Mouse (Mus musculus): Measurements from ENCODE around the gene Napsa. TPM values are rescaled to one million over a fixed set of nuclear protein-coding genes. Genes with fewer than 3 reads are reported as not detected.
A peak's percentile ranks its signal among the peaks of the same experiment; 100 is the strongest.

Gene Napsa
- polyA plus RNA-seq, 1 experiment: 5.3 TPM

- no peak for DNase-seq (ENCODE audit: low spot score)
Measured at GRCm38 (mm10) chr7:44538756-44539624, 33.2 kb upstream of the Napsa start.

DNA sequence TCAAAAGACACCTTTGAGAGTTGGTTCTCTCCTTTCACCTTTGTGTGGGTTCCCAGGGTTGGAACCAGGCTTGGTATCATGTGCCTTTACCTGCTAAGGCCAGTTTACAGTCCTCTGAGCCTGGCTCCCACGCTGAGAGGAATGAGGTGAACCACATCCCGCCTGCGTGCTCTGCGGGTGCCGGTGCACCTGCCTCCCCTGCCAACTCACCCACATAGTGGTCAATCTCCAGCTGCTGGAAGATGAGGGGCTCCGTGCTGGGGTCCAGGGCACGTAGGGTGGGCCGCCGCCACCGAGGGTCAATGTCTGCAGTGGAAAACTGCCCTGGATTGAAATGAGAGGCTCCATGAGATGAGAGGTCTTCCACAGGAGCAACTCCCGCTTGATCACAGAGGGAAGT is 29.6 kb upstream of the Napsa start:
- DNase-seq (ENCODE audit: low spot score): no peak

DNA sequence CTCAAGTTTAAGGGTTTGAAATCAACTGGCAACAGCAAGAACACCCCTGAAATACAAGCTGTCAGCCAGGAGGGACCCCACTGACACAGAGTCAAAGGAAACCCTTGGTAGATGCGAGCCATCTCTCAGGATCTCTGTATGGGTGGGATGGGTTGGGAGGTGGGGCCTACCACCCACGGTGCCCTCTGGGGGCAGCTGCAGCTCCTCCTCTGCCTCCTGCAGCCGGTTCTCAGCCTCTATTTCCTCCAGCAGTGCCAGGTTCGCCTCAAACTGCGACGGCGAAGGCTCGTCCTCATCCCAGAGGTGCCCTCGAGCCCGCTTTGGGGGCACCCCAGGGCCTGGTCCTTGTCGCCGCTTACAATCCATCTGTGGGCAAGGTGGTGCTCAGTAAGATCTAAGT is 29.1 kb upstream of the Napsa start:
- DNase-seq (ENCODE audit: low spot score): no peak

DNA sequence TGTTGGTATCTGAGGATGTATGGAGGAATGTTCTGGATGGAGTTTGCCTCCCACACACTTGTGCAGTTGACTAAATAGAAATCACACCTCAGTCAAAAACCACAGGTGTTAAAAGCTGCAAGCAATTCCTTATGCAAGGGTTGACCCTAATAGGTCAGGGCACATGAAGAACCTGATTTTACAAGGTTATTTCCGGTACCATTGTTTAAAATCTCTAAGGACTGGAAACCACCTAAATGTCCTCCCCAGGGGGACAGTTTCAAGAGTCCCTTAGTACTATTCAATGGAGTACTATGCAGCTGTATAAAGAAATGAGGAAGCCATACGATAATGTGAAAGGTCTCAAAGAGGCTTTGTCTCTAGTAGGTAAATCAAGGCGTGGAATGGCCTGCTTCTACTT is 25.9 kb upstream of the Napsa start:
- no peak for DNase-seq (ENCODE audit: low spot score)

DNA sequence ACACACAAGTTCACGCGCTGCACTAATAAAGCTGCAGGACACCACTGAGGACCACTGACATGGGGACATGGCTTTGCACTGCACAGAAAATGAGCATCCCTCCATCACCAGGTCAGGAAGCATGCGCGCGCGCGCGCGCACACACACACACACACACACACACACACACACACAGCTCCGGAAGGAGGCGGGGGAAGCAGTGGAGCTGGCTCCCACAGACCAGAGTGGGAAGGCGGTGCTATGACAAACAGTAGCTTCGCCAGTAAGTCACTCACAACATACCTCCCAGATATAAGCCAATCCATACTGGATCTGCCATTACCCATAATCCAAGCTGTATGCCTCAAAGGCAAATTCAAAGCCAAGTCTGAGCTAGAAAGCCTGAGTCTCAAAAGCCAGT is 25.1 kb upstream of the Napsa start:
- no peak for DNase-seq (ENCODE audit: low spot score)

- no peak for DNase-seq (ENCODE audit: low spot score)
Measured at GRCm38 (mm10) chr7:44547725-44548124, 24.5 kb upstream of the Napsa start.

- DNase-seq (ENCODE audit: low spot score): peak; percentile 96
Measured at GRCm38 (mm10) chr7:44548497-44549087, 23.6 kb upstream of the Napsa start, which contains the start of gene Pold1. Pold1 (minus strand) TSS chr7:44548849.

DNA sequence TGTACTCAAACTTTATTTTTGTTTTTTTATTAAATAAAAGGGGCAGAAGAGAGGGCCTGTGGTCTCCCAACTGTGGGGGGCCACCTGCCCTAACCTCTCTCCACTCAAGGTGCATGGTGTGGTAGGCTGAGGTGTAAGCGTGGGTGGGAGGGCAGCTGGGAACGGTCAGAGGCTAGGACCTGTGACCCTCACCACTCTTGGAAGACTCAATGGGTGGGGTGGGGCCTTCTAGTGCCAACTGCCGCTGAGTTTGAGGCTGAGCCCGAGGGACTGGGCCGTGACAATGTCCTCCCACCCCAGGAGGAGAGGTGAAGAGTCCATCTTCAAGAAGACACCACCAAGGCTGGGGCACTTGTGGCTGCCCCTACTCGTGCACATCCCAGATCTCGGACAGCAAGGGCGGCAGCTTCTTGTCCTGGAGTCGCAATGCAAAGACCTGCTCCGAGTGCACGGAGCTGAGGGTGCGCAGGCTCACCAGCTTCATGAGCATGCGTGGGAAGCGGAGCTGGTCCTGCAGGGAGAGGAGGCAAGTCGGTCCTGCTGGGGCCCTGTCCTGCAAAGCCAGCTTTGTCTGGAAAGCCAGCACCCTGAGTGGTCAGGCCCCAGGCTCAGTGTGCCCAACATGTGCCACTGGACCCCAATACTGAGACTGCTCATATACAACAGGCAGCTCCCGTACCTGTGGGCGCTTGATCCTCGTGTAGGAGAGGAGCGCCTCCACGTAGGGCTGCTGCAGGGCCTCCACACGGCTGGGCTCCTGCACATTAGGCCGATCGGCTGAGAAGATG is 22.4 kb upstream of the Napsa start:
- DNase-seq (ENCODE audit: low spot score): no peak

- no peak for DNase-seq (ENCODE audit: low spot score)
Measured at GRCm38 (mm10) chr7:44550409-44550678, 21.8 kb upstream of the Napsa start.

DNA sequence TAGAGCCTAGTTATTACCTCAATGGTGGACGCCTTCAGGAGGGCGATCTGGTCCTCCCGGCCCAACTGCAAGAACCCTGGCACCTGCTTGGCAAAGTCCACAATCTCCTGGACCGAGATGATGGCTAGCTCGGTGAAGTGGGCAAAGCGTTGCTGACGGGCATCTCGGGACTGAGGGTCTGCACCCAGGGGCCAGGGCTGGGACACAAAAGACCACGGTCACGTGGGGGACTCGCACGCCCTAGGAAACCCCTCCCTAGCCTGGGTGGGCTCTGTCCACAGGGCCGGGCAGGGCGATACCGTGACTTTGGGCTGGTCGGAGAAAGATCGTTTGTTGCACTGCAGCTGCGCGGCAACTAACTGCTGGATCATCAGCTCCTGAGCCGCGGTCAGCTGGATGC is 20.9 kb upstream of the Napsa start:
- no peak for DNase-seq (ENCODE audit: low spot score)

DNA sequence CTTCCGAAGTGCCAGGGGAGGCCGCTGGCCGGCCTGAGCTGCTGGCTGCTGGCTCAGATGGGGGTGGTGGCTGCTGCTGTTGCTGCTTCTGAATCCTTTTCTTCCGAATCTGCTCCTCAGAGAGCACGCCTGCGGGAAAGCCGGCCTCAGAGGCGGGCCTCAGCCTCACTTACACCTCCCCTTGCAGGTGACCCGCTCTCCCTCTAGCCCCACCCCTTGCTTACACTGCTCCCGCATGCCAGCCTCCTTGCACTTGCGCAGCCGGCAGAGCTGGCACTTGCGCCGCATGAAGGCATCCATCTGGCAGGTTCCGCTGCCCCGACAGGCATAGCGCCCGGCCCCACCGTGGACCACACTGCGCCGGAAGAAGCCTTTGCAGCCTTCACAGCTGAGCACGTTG is 20.4 kb upstream of the Napsa start:
- DNase-seq (ENCODE audit: low spot score): peak; percentile 21

DNA sequence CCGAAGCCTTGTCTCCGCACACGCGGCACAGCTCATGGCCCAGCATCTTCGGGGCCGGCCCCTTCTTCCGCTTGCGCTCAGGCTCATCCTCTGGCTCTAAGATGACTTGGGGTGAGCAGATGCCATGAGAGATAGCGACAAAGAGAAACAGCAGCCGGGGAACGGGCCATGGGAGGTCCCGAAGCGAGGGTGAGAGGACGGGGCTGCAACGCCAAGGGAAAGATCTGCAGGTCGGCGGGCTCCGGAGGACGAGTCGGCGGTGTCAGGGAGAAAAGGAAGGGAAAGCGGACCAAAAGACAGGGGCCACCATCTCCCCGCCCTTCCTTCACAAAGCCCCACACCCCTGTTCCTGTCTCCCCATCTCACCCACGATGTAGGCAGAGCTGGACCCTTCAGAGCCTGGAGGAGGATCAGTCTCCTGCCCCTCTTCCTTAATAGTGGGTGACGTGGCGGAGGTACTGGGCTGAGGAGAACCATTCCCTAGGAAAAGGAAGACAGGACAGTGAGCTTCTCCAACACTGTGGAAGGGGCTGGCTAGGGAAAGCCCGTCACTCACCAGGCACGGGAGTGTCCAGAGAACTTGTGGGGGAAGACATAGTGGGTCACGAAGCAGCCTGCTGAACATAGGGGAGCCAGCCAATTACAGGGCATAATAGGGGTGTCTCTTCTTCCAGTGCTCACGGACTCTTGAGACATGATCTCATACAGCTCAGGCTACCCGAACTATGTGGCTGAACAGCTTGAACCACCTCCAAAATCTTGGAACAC is 19.9 kb upstream of the Napsa start:
- no peak for DNase-seq (ENCODE audit: low spot score)

DNA sequence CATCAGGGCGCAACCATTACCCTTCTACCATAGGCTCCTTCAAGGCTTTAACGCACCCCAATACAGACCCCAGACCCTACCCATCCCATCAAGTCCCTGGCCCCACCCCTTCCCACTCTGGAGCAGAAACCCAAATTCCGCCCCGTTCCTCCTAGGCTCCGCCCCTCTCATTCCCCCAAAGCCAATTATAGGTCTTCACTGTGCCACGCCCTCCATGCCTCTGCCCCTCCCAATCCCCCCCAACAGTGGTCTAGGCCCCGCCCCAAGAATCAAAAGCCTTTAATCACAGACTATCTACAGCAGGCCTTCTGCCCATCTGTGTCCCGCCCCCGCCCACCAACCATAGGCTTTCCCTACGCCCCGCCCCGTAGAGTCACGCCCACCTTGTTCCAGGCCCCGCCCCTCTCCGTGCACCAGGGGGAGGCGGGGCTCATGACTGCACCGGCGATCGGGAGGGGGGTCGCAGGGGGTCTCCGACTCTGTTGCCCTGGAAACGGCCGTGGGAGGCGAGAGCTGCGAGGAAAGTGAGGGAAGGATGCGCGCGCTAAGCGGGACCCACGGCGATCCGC is 18.9 kb upstream of the Napsa start:
- DNase-seq (ENCODE audit: low spot score): peak; percentile 53

- DNase-seq (ENCODE audit: low spot score): peak; percentile 80
Measured at GRCm38 (mm10) chr7:44553826-44554225, 18.4 kb upstream of the Napsa start, which contains the start of gene Nr1h2. Nr1h2 (minus strand) TSS chr7:44553951.

- no peak for DNase-seq (ENCODE audit: low spot score)
Measured at GRCm38 (mm10) chr7:44557629-44558028, 14.6 kb upstream of the Napsa start.

- no peak for DNase-seq (ENCODE audit: low spot score)
Measured at GRCm38 (mm10) chr7:44560435-44561400, 11.5 kb upstream of the Napsa start.

DNA sequence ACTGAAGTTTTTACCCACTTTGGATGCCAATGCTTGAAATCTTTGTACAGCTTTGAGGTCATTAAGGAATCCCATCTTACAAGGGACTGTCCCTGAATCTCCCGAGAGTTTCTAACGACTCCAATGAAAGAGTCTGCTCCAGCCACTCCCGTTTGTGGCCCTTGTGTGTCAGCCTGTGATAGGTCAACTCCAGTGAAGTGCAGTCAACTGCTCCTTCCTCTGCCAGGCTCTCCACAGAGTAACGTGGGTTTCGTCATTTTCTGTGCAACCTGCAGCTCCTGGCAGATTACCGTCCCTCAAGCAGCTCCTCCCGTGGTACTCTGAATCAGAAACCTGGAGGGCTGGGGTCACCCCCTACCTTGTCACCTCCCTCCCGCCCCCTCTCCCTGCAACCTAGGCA is 8.9 kb upstream of the Napsa start:
- DNase-seq (ENCODE audit: low spot score): no peak

- no peak for DNase-seq (ENCODE audit: low spot score)
Measured at GRCm38 (mm10) chr7:44564486-44564885, 7.7 kb upstream of the Napsa start.

- DNase-seq (ENCODE audit: low spot score): no peak
Measured at GRCm38 (mm10) chr7:44565414-44565813, 6.8 kb upstream of the Napsa start.

DNA sequence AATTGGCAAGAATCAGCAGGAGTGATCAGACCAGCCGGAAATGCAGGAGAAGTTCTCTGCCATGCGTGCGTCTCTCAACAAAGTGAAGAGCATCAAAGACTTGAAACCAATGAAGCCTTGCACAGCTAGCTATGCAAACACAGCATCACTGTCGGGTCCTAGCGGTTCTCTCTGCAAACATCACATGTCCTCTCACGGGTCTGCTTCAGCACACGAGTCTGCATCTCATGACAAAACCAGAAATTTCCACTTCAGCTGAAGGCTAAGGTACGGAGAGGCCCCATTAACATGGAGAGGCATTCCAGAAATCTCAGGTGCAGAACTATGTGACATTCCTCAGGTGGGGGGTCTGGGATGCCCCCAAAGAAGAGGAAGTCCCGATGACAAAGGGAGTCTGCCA is 3.4 kb upstream of the Napsa start:
- no peak for DNase-seq (ENCODE audit: low spot score)

All from urinary bladder, adult 2 months (tissue).